Mouse (Mus musculus): ENCODE results near the gene Amn. TPM values are rescaled to one million over a fixed set of nuclear protein-coding genes. Genes with fewer than 3 reads are reported as not detected.

Amn gene
- total RNA-seq (2023): 1 to 10 TPM; 1.0 to 1.4 TPM

DNA sequence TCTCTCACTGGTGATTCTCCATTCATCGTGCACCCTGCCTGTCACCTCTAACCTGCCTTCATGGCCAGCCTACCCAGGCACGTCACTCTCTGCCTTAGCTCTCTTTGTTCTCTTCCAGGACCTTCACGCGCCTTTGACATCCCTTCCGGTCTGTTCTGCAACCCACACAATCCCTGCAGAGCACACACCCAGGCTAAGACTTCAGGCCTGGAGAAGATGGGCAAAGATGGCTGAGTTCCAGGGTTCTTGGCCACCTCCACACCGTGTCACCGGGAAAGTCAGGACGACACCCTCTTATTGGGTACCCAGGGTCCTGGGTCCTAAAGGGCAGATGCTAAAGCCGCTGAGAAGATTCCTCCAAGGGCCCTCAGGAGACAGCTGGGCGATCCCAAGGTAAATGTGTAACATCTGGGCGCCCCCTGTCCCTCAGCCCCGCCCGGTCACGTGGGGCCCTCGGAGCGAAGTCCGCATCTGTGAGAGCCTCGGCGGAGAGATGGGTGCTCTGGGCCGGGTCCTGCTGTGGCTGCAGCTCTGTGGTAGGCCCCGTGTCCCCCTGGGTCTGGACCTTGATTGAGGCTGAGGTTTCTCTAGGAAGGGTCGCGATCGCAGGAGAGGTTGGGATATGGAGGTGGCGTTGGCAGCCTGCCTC, at the start of gene Amn:
Amn (plus strand) TSS at position 467 of the 649 bp plus-strand sequence.

Other genes starting within 250 kb of the Amn start
- gene Rcor1, start 231.7 kb upstream of the Amn start, total RNA-seq (2023): 10 to 100 TPM; 19.4 to 20.4 TPM
- gene Traf3, start 104.7 kb upstream of the Amn start, total RNA-seq (2023): 10 to 100 TPM; 60.8 to 67.0 TPM
- not detected for gene 4930595D18Rik, start 86.6 kb upstream of the Amn start, total RNA-seq (2023)
- gene Cdc42bpb, start 106.6 kb downstream of the Amn start, total RNA-seq (2023): 10 to 100 TPM; 92.7 to 98.8 TPM
- gene Lbhd2, start 135.7 kb downstream of the Amn start, total RNA-seq (2023): not detected
- 1 to 10 TPM; 2.1 to 2.3 TPM for gene Exoc3l4, start 145.9 kb downstream of the Amn start, total RNA-seq (2023)
- gene Tnfaip2, start 171.4 kb downstream of the Amn start, total RNA-seq (2023): 100 to 1,000 TPM; 278 to 292 TPM
- not detected for gene Gm266, start 214.7 kb downstream of the Amn start, total RNA-seq (2023)